Mouse (Mus musculus) kidney, embryonic 16.5 days (tissue): ENCODE measurements at regions not wholly inside any gene's neighbourhood (a gene's known extent, or its start where the extent isn't known, plus 50 kb on each side); places are given as distances from the start of the nearest gene placed in this dataset.

Experiments used
- ATAC-seq: fragments of 200-750 bp; cut with Nextera tagmentation; 2 replicates; pipeline ENCODE4 v1.8.0; 2017; ENCODE audit warnings: moderate TSS enrichment; ENCODE audit not compliant: low FRiP score, low TSS enrichment
- H3K27ac ChIP-seq: fragments of 300-500 bp; sonication (generic); 2 replicates; pipeline ENCODE4 v1.5.1; 2014; ENCODE audit warnings: low read length
- H3K27me3 ChIP-seq: fragments of 300-500 bp; sonication (generic); 2 replicates; pipeline ENCODE4 v1.6.1; 2014; ENCODE audit warnings: low read length, control low read depth, mixed read lengths; ENCODE audit not compliant: insufficient read depth
- H3K36me3 ChIP-seq: fragments of 300-500 bp; sonication (generic); 2 replicates; pipeline ENCODE4 v1.6.1; 2014; ENCODE audit warnings: low read length, control low read depth, mixed read lengths; ENCODE audit not compliant: insufficient read depth
- H3K4me1 ChIP-seq: fragments of 300-500 bp; sonication (generic); 2 replicates; pipeline ENCODE4 v1.6.1; 2014; ENCODE audit warnings: low read length, control low read depth, mixed read lengths; ENCODE audit not compliant: insufficient read depth
- H3K4me2 ChIP-seq: fragments of 300-500 bp; sonication (generic); replicated peaks from 2 replicates; pipeline ENCODE4 v1.6.1; 2014; ENCODE audit warnings: low read depth, low read length
- H3K4me3 ChIP-seq: fragments of 300-500 bp; sonication (generic); 2 replicates; pipeline ENCODE4 v1.5.1; 2014; ENCODE audit warnings: mild to moderate bottlenecking, low read length
- H3K9ac ChIP-seq: fragments of 300-500 bp; sonication (generic); replicated peaks from 2 replicates; pipeline ENCODE4 v1.6.1; 2014; ENCODE audit warnings: low read length
- H3K9me3 ChIP-seq: fragments of 300-500 bp; sonication (generic); 2 replicates; pipeline ENCODE4 v1.6.1; 2016; ENCODE audit warnings: low read length, control low read depth
- WGBS: fragments of 180-500 bp; shearing (Covaris S2); extraction: QIAGEN DNeasy Blood & Tissue Kit; methylation state at CpG from one replicate; pipeline ENCODE4 v1.1.7; 2014; 5-methylcytosine and 5-hydroxymethylcytosine counted together

- no peak overlapping the region for H3K27ac ChIP-seq
- no peak overlapping the region for H3K9ac ChIP-seq
- no peaks in the 10 kb centered on the region for H3K9me3 ChIP-seq
- no peak for ATAC-seq
- H3K4me1 ChIP-seq = no peaks in the 10 kb centered on the region
- H3K36me3 ChIP-seq = no peaks in the 10 kb centered on the region
- WGBS = 34% methylated on average over 5 of the region's 5 CpGs
- no peaks in the 10 kb centered on the region for H3K27me3 ChIP-seq
- no peak overlapping the region for H3K4me2 ChIP-seq
- no peak overlapping the region for H3K4me3 ChIP-seq
These were observed 606.3 kb downstream of the Kctd8 start for GRCm38 (mm10) chr5:68735186-68735585.

DNA sequence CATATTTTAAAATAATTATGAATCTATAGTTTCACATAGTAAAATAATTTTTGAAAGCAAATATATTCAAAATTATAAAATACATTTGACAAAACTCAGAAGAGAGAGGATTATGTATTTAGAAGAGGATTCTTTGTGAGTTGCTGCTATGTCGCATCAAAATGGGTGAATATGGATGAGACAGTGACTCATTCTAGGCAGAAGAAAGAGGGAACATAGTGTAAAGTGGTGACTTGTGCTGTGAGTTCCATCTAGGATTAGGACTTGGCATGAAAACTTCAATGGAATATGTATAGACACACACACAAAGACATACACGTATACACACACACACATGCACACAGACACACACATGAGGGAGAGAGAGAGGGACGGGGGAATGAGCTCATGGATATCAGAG is 591.0 kb downstream of the Kctd8 start:
- Histone ChIP-seq H3K4me2 (no peak overlapping the region), H3K27ac (no peak overlapping the region), H3K36me3 (no peaks in the 10 kb centered on the region), H3K4me1 (no peaks in the 10 kb centered on the region), H3K27me3 (no peaks in the 10 kb centered on the region), H3K9me3 (no peaks in the 10 kb centered on the region), H3K4me3 (no peak overlapping the region), H3K9ac (no peak overlapping the region)
- ATAC-seq = no peak
- WGBS = 90% methylated on average over 3 of the region's 3 CpGs

DNA sequence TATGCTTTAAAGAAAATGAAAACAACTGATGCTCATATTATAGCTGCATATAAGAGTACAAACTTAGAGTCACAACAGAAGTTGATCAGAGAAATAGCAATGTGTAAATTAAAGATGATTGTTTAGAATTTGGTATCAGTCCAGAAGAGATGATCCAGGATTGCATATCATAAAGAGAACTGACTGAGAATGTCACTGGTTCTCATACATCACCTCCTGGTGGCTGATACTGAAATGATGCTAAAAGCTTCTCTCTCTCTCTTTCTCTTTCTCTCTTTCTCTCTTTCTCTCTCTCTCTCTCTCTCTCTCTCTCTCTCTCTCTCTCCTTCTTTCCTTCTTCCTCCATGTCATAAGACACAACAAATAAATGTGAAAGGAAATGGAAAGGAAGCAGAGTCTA is 588.5 kb downstream of the Kctd8 start:
- Histone ChIP-seq H3K9me3 (no peaks in the 10 kb centered on the region), H3K36me3 (no peaks in the 10 kb centered on the region), H3K4me3 (no peak overlapping the region), H3K4me1 (no peaks in the 10 kb centered on the region), H3K9ac (no peak overlapping the region), H3K27ac (no peak overlapping the region), H3K27me3 (no peaks in the 10 kb centered on the region), H3K4me2 (no peak overlapping the region)
- ATAC-seq = no peak
